Mouse (Mus musculus): ENCODE data around the gene Stk40.
"Not testable (repeated sequence)": the region's sequence is repeated elsewhere in the genome, so short reads cannot be mapped to it uniquely, and the experiment has no call there.

Gene Stk40

DNA sequence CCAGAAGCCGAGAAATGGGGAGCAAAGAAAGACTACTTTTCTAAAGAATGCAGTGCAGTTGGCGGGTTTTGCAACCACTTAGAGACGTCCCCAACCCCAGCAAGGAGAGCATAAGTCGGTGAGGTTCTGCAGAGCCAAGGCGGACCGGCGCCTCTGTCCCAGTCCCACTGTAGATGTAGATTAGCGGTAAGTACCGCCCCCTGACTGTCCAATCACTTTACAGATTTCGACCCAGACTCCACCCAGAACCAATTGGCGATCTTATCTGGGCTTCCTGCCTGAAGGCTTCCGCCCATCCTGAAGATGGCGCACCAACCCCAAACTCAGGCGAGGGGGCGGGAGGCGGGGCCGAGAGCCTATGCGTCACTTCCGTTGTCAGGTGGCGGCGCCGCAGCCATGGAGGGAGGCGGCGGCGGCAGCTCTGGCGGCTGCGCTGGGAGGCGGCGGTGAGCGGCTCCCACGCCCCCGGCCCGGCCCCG is at the start of gene Stk40:
Stk40 (plus strand) TSS at position 368 of the 479 bp plus-strand sequence.
- DNase-seq, result peak; percentile 98

GRCm38 (mm10) chr4:126057207-126058133 is 46.3 kb upstream of the Stk40 start:
- no peak for DNase-seq

DNA sequence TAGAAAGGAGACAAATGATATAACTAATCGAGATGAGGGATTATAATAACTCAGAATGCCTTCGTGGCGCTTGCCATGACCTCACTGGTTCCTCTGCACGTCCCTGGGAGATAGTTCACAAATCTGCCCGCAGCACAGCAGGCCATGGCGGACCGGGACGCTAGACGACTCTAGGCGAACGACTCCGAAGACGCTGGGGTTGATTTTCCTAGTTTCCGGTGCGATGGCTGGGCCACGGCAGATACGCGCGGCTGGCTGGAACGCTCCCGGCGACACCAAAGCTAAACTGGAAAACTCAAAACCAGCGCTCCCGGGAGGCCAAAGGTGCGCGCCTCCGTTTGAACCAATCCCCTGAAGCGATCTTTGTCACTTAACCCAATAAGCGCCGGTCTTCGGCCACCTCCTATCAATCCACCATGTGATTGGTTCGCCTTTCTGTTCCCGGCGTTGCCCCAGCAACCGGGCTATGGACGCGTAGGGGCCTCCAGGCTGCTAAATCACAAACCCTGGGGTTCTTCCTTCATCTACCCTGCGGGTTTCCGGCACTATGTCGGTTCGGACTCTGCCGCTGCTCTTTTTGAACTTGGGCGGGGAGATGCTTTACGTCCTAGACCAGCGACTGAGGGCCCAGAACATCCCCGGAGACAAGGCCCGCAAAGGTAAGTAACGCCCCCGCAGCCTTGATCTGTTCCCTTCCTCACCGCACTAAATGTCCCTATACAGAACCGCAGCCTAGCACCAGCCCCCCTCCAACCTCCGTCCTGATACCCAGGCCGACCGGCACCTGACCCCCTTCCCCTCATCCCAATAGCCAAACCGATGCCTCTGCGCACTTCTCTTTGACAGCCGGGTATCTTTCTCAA is 45.4 kb upstream of the Stk40 start, which contains the start of gene Oscp1:
Oscp1 (plus strand) TSS at position 432 of the 863 bp plus-strand sequence.
- peak; percentile 95 for DNase-seq

GRCm38 (mm10) chr4:126058997-126059362 is 44.8 kb upstream of the Stk40 start:
- no peak for DNase-seq

DNA sequence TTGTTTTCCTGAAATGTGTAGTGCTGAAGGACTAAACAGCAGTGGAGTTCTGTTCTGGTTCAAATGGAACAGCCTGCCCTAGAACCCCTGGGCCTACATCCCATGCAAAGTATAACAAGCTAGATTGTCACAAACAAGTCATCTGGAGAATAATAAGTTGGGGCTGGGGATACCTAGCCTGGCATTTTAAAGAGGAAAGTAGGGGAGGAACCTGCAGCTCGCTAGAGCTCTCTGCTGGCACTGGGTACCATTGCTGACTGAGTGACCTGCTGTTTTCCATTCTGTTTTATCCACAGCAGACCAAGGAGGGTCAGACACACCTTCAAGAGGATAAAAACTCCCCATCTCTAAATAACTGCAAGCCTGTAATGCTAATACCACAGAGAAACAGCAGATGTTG is 40.9 kb upstream of the Stk40 start:
- peak; percentile 40 for DNase-seq

DNA sequence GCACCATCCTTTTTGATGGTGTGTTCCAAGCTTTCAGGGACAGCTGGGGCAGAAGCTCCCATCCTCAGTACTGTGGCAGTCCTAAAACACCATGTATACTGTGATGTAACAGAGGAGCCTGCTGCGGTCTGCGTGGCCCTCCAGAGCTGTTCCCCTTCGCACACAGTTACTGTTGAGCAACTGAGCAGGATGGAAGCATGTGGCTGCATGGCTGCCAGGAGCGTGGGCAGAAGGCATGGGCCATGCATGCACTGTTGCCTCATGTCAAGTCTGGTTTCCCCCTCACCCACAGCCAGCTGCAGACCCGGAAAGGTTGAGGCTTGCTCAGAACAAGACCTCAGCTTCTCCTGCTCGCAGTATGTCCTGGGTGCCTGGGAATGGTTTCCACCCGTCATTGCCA is 38.5 kb upstream of the Stk40 start:
- DNase-seq, result peak; percentile 68

GRCm38 (mm10) chr4:126067401-126068077 is 36.2 kb upstream of the Stk40 start:
- DNase-seq, result peak; percentile 76

DNA sequence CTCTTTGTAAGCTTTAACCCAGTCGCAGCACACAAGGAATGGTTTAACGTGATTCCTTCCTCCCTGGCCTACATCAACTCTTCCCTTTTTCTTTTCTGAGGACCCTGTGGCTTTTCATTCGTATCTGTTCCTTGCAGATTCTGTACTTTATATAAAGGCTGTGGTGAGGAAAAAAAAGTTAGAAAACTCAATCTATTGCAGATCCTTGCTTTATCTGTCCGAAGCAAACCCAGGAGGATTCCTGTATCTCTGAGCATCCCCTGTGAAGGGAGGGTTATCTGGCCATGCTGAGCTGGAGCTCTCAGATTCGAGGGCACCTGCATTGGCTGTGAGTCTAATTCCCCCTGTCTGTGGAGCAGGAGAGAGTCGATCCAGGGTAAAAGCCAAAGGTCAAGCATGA is 34.9 kb upstream of the Stk40 start:
- no peak for DNase-seq

DNA sequence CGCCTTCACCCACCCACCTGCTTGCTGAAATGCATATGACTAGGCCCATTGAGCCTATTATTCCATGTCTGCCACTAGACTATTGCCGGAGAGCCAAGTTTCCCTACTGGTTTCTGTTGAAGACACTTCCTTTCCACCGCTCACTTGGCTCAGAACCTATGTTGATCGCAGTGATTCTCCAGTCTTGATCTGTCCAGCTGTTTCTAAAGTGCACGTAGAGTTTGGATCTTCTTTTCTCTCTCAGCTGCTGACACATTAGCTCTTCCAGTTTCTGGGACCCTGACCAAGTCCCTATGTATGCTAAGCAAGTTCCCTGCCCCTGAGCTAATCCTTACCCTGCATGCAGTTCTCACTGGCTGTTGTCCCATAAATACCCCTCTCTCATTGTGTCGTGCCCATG is 25.9 kb upstream of the Stk40 start:
- peak; percentile 29 for DNase-seq

DNA sequence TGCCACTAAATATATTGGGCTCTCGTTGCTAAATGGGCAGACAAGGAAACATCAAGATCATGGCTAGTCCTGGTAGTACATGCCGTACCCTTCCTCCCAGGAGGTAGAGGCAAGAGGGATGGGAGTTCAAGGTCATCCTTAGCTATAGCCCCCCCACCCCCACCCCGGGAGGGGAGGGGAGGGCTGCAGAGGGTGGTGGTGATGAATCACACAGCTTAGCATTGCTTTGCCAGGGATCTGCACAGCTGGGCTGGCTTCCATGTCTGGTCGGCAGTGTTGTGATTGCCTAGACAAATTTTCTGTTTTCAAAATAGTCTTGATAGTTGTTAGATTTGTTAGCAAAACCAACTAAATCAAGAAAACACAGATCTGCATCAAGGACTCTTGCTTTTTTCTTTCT is 24.5 kb upstream of the Stk40 start:
- no peak for DNase-seq

- no peak for DNase-seq
These were observed 22.2 kb upstream of the Stk40 start for GRCm38 (mm10) chr4:126081601-126082000.

GRCm38 (mm10) chr4:126083021-126083420 is 20.7 kb upstream of the Stk40 start:
- no peak for DNase-seq

DNA sequence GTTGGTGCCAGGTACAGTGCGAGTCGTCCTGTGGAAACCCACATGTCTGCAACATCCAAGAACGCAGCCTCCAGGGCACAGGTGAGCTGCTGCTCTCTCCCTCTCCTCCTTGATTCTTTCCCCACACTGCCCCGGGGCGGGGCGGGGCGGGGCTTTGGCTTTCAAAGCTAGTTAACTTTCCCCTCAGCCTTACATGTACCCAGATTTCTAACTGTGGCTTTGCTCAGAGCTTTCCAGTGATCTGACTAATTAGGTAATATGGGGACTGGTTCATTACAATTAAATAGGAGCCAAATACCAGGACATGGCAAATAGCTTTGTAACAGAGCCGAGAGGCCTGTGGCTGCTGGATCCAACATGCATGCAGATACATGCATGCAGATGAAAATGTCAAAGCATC is 19.4 kb upstream of the Stk40 start:
- DNase-seq, result no peak

GRCm38 (mm10) chr4:126085996-126086576 is 17.7 kb upstream of the Stk40 start:
- peak; percentile 92 for DNase-seq

- DNase-seq, result no peak
These were observed 13.5 kb upstream of the Stk40 start for GRCm38 (mm10) chr4:126090101-126090847.

GRCm38 (mm10) chr4:126090848-126091124 is 13.0 kb upstream of the Stk40 start:
- DNase-seq, result no peak

- DNase-seq, result no peak
These were observed 11.9 kb upstream of the Stk40 start for GRCm38 (mm10) chr4:126091873-126092272.

DNA sequence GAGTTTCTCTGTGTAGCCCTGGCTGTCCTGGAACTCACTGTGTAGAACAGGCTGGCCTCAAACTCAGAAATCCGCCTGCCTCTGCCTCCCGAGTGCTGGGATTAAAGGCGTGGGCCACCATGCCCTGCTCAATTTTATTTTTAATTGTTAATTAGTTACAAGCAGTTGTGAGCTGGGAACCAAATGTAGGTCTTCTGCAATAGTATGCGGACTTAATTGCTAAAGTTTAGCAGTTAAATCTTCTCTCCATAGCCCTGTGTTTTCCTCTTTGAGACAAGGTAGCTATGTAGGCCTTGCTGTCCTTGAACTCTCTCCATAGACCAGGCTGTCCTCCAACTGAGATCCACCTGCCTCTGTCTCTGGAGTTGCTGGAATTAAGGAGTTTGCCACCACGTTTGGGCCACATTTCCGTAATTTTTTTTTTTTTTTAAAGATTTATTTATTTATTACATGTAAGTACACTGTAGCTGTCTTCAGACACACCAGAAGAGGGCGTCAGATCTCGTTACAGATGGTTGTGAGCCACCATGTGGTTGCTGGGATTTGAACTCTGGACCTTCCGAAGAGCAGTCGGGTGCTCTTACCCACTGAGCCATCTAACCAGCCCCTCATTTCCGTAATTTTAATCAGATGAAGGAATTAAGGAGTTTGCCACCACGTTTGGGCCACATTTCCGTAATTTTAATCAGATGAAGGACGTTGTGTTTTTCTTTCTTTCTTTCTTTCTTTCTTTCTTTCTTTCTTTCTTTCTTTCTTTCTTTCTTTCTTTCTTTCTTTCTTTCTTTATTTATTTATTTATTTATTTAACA is 7.9 kb upstream of the Stk40 start:
- not testable (repeated sequence) for DNase-seq

GRCm38 (mm10) chr4:126096464-126097111 is 7.2 kb upstream of the Stk40 start, which contains the start of gene Lsm10:
Gene Lsm10, plus strand, starts transcription at chr4:126096623.
- peak; percentile 99 for DNase-seq

GRCm38 (mm10) chr4:126097711-126098253 is 6.0 kb upstream of the Stk40 start:
- DNase-seq, result no peak
